Mouse (Mus musculus) gastrocnemius, postnatal 4 days (tissue): ENCODE measurements around the gene Mtus2. TPM values are rescaled to one million over a fixed set of nuclear protein-coding genes. Genes with fewer than 3 reads are reported as not detected.
"Not testable (repeated sequence)": the region's sequence is repeated elsewhere in the genome, so short reads cannot be mapped to it uniquely, and the experiment has no call there.

Experiments used
- DNase-seq, 2 experiments: peaks; one replicate each; pipeline ENCODE4 v3.0.0; 2021 to 2022; ENCODE audit warnings: low spot score in 2 of 2, mixed read lengths in 2 of 2
- long read RNA-seq, 2 experiments: library from polyadenylated mRNA; stranded (forward); transcript quantifications; one replicate each; pipeline ENCODE4 v2.0.0; 2021
- total RNA-seq, 2 experiments: library from RNA; stranded (reverse); gene quantifications; 2 replicates each; pipeline ENCODE4 v1.2.3; 2021

The Mtus2 gene
- 1 to 10 TPM; 2.6 TPM for total RNA-seq
- long read RNA-seq, experiment 1, transcript Mtus2-205 (9 exons, 1,792 nt): major isoform, 6 of 9 reads
- long read RNA-seq, experiment 1, partial matches to known transcripts: 1 of 9 reads
- long read RNA-seq, experiment 1, other reads (novel, unspliced or antisense): 2 of 9 reads
- long read RNA-seq, experiment 2, transcript Mtus2-205 (9 exons, 1,792 nt): major isoform, 9 of 9 reads
- long read RNA-seq, experiment 2, partial matches to known transcripts: 0 of 9 reads
- long read RNA-seq, experiment 2, other reads (novel, unspliced or antisense): 0 of 9 reads

DNA sequence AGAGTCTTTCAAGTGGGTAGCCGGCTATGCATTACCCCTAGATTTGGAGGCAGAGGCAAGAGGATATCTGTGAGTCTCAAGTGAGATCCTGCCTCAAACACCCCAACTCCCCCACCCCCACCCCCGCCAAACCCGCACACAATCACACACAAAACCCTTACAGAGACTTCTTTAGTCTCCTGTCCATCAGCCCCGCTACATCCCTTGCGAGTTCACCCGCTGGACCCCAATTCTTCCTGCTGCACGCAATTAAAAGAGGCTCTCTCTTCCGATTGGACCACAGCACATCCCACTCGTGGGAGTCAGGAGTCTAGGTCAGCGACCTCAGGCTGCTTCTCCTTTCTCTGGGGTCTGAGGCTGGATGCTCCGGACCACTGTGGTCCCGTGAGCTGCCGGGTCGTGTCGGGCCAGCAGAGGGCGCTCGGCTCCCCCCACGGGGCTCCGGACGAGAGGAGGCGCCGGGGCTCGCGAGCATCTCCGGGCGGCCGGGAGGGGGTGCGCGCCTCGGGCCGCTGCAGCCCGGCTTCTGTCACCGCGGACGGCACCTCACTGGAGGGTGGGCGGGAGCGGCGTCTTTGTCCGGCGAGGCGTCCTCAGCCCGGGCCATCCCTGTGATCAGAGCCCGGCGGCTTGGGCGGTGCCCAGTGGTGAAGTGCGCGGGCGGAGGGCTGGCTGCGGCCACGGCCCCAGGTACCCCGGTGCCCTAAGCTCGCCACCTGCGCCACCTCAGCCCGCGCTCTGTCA, at the start of gene Mtus2:
Gene Mtus2, plus strand, starts transcription at position 500 of the 744 bp plus-strand sequence.
- peak; percentile 78 to 87 for DNase-seq

DNA sequence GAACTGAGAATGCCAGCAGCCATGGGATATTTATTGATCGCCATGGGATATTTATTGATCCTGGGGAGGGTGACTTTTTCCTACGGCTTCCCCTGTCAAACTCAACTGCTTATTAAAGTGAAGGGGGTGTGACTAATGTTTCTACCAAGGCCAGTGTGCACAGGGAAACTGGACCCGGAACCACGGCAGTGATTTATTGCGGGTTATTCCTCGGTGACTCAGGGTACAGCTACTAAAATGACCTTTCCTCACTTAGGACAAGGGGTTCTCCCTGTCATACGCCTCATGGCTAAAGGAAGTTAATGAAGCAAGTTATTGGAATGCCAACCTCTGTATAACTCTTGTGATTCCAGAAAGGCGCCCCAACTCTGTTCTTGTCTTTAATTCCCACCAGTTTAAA, 49.3 kb upstream of the Mtus2 start:
- no peak for DNase-seq

GRCm38 (mm10) chr5:147910807-147911509, 46.2 kb upstream of the Mtus2 start:
- DNase-seq: no peak

- DNase-seq: no peak
These were observed 45.4 kb upstream of the Mtus2 start for GRCm38 (mm10) chr5:147911744-147912143.

DNA sequence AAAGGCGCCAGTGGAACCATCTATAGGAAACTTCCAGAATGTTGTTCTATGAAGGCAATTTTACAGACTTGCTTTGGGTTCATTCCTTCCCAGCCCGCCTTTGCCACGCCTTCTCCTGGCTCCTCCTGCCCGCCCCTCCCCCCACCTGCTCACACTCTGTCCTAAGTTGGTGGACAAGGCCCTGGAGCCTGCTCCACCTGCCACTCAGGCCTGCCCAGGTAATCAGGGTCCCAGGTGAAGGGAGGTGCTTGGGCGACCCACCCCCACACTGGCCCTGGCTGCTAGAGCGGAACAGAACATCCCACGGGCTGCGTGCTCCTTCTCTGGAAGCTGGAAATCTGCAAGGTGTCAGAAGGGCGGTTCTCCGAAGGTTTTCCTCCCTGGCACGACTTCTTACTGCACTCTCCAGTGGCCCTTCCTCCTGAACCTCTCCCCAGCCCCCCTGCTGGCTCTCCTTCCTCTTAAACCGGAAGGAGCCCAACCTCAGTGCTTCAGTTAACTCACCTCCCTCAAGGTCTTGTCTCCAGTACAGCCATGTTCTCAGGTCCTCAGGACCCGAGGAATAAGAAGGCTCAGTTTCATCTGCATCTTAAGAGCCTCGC, 43.8 kb upstream of the Mtus2 start:
- no peak for DNase-seq

GRCm38 (mm10) chr5:147915038-147915566, 42.0 kb upstream of the Mtus2 start:
- DNase-seq: no peak

DNA sequence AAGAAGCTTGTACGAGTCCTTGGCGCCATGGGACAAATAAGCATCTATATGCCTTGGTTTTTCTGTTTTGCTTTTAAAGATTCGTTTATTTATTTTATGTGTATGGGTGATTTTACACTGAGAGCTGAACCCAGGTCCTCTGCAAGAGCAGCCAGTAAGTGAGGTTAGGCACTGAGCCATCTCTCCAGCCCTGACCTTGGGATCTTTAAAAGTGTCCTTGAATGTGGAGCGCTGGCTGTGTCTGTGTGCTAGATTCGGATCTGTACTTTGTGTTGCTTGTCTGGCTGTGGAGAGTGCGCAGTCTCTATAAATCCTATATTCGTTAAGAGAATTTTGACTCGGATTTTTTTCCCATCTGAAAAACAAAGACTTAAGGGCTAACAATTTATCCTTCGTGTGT, 40.9 kb upstream of the Mtus2 start:
- no peak for DNase-seq

GRCm38 (mm10) chr5:147918044-147918846, 38.9 kb upstream of the Mtus2 start:
- DNase-seq: no peak

DNA sequence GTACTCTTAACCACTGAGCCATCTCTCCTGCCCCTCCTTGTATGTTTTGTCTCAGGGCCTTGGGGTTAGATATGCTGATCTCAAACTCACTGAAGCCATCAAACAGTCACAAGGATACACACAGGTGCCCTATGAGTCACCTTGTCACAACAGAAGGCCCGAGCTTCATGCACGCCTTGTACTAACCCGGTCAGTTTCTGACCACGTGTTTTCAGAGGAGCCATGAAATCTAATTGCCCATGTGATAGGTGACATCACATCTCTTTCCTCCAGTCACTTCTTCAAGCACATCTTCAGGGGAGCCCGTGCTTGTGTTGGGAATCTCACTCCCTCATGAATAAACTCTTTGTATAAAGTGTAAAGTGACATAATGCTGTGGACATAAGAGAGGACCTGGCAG, 32.5 kb upstream of the Mtus2 start:
- DNase-seq: no peak

GRCm38 (mm10) chr5:147925935-147926604, 31.1 kb upstream of the Mtus2 start:
- DNase-seq: no peak

GRCm38 (mm10) chr5:147928668-147929497, 28.2 kb upstream of the Mtus2 start:
- no peak for DNase-seq

DNA sequence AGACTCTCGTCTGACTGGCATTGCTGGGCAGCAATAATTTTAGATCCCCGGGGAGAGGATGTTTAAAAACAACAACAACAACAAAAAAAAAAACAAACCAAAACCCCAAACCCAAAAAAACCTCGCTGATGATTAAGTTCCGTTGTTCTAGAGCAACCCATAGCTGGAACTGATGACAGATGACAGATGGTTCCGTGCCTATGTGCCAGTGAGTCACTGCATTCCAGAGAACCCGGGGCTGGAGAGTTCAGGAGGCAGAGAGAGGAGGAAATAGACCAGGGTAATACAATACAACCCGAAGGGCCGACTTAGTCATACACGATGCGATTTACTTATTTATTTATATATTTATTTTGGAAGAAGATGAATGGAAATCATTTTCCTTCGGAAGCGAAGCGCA, 22.0 kb upstream of the Mtus2 start:
- DNase-seq: no peak

DNA sequence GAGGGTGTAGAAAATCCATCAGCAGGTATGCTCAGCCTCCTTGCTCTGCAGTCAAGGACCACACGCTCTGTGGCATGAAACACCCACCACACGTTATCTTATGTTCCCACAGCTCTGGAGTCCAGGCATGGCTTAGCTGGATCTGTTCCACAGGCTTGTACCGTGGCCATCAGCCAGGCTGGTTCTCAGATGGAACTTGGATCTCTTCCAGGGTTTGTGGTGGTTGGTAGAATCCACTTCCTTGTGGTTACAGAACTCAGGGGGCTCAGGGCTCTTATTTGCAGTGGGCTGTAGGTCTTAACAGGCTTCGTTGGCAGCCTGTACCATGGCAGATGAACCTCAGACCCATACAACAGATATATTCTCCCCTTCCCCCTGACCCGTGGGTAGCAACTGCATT, 17.9 kb upstream of the Mtus2 start:
- DNase-seq: no peak

GRCm38 (mm10) chr5:147945000-147945666, 12.0 kb upstream of the Mtus2 start:
- DNase-seq: no peak

DNA sequence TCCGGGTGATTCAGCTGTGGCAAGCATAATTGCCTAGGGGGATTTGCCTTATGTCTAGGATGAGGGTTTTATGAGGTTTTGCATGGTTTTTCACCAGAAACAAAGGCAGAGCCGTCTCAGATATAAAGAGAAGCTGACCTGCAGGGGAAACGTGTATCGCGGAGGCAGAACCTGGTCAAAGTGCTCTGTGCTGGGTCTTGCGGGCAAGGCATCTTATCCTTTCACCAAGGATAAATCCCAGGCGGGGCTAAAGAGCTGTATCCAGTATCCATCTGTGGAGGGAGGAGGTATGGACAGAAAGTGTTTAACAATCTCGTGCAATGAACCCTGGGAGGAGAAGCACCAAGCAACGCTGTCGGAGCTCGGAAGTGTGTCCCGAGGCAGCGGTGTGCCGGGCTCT, 7.2 kb upstream of the Mtus2 start:
- DNase-seq: no peak

- DNase-seq: no peak
These were observed 5.4 kb upstream of the Mtus2 start for GRCm38 (mm10) chr5:147951751-147952150.

DNA sequence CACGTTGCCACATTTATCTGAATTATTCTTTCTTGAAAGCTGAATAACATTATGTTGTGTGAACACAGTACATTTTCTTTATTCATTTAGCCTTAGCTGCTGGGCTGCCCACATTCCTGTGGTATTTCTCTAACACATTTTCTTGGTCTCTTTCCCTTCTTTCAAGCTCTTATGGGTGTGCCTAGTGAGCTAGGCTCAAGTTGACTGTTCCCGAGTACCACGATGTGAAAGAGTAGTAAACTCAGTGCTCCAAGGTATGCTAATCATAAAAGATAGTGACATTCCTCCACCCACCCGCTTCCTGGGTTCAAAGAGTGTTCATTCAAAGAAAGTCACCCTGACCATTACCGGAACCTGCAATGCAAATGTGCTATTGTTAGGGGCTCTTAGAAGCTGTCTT, 3.9 kb upstream of the Mtus2 start:
- DNase-seq: not testable (repeated sequence)

DNA sequence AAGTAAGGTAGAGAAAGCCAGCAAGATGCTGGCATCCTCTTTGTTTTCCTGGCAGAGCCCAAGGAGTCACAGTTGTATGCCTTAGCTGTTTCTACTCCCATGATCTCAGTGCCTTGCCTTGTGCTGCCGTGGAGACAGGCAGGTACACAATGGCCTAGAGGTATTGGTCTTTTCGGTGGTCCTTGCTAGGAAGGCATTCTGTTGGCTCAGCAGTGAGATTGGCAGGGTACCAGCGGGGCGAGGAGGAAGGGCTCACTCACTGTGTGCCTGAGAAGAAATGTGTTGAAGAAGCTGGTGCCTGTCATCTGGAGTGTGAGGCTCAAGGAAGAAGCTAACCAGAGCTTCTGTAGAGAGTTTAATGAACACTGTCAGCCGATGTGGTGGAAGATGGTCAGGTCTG, 1.4 kb upstream of the Mtus2 start:
- DNase-seq: no peak

GRCm38 (mm10) chr5:147956421-147956820, 699 bp upstream of the Mtus2 start:
- no peak for DNase-seq
